In the genomic region with DNA sequence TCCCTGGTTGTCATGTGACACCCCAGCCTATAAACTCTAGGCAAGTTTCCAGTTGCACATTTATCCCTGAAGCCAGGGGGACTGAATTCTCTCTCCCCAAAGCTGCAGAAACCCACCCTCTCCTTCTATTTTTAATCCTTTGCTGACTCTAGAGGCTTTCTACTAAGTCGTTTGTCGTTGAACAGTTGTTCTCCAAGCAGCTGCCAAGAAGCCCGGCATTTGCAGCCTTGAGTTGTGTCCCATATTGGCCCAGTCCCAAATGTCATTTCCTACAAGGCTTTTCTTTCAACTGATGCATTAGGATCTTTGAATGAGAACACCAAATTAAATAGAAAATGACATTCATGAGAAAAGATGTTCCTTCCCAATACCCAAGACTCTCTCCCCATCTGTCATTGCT, we compare ENCODE assay signal across 15 mouse cellular contexts.
DNase-seq lines count a peak whose midpoint lies in the region; ATAC-seq and TF ChIP-seq lines count a peak whose summit lies in the region.
"Had no signal": no experiment of that assay in that cellular context is flagged by ENCODE, and none has a peak within 500 bp of the region (broad histone marks: within the 10 kb centered on the region; RNA-seq: fewer than 3 reads in every experiment).

No protein-coding gene starts in this region.

- H3K4me1 ChIP-seq in hindbrain, postnatal 0 days (ENCODE audit: insufficient read depth, low read length) = 0 out of 2 replicates have a peak, but pooled peaks cover 3% of the 10 kb centered on the region
- H3K4me1 ChIP-seq in hindbrain, embryonic 11.5 days (replicated peaks; ENCODE audit: control insufficient read depth, insufficient read depth, low read length) = no peaks in the 10 kb centered on the region
- no peaks in the 10 kb centered on the region for H3K4me1 ChIP-seq in limb, embryonic 14.5 days (ENCODE audit: control insufficient read depth, insufficient read depth, low read length)
- H3K4me1 ChIP-seq: neural tube, embryonic 13.5 days had no signal

- no peak for TF ChIP-seq POLR2A in limb, embryonic 14.5 days (IDR thresholded peaks at IDR 0.05; ENCODE audit: borderline replicate concordance, extremely low read depth, insufficient read depth, insufficient read length)

- 20% methylated on average over 3 of the region's 3 CpGs for WGBS in hindbrain, postnatal 0 days
- 84% methylated on average over 3 of the region's 3 CpGs for WGBS in hindbrain, embryonic 11.5 days
- WGBS in limb, embryonic 14.5 days = 36% methylated on average over 3 of the region's 3 CpGs

- H3K36me3 ChIP-seq in hindbrain, postnatal 0 days (ENCODE audit: insufficient read depth, low read length) = no peaks in the 10 kb centered on the region
- no peaks in the 10 kb centered on the region for H3K36me3 ChIP-seq in hindbrain, embryonic 11.5 days (ENCODE audit: control insufficient read depth, insufficient read depth, low read length)
- no peaks in the 10 kb centered on the region for H3K36me3 ChIP-seq in limb, embryonic 14.5 days (ENCODE audit: control insufficient read depth, insufficient read depth, low read length)
- H3K36me3 ChIP-seq: midbrain, embryonic 13.5 days; neural tube, embryonic 13.5 days had no signal

- H3K27me3 ChIP-seq in hindbrain, postnatal 0 days (ENCODE audit: insufficient read depth, low read length) = no peaks in the 10 kb centered on the region
- no peaks in the 10 kb centered on the region for H3K27me3 ChIP-seq in hindbrain, embryonic 11.5 days (ENCODE audit: control insufficient read depth, insufficient read depth, low read length)
- no peaks in the 10 kb centered on the region for H3K27me3 ChIP-seq in limb, embryonic 14.5 days (ENCODE audit: control insufficient read depth, insufficient read depth, low read length)
- H3K27me3 ChIP-seq: midbrain, embryonic 13.5 days; neural tube, embryonic 13.5 days had no signal

- H3K4me3 ChIP-seq in hindbrain, postnatal 0 days (ENCODE audit: low read length) = no peak overlapping the region
- no peak overlapping the region for H3K4me3 ChIP-seq in hindbrain, embryonic 11.5 days (ENCODE audit: low read depth, low read length)
- no peak overlapping the region for H3K4me3 ChIP-seq in limb, embryonic 14.5 days (replicated peaks; ENCODE audit: low read length)
- H3K4me3 ChIP-seq: midbrain, embryonic 13.5 days; neural tube, embryonic 13.5 days had no signal

- no peak overlapping the region for H3K4me2 ChIP-seq in hindbrain, postnatal 0 days (ENCODE audit: low read depth, low read length)
- no peak overlapping the region for H3K4me2 ChIP-seq in hindbrain, embryonic 11.5 days (replicated peaks; ENCODE audit: low read depth, low read length)
- no peak overlapping the region for H3K4me2 ChIP-seq in limb, embryonic 14.5 days (replicated peaks; ENCODE audit: low read depth, low read length, severe bottlenecking)
- H3K4me2 ChIP-seq: midbrain, embryonic 13.5 days; neural tube, embryonic 13.5 days had no signal

- ATAC-seq in hindbrain, postnatal 0 days = no peak
- ATAC-seq in hindbrain, embryonic 11.5 days (ENCODE audit: low FRiP score) = no peak
- ATAC-seq in limb, embryonic 14.5 days (ENCODE audit: low FRiP score, low read depth) = peak; percentile 77
- ATAC-seq: midbrain, embryonic 13.5 days had no signal

- H3K9ac ChIP-seq in hindbrain, postnatal 0 days (replicated peaks; ENCODE audit: low read length) = no peak overlapping the region
- H3K9ac ChIP-seq in hindbrain, embryonic 11.5 days (ENCODE audit: low read depth, low read length) = no peak overlapping the region
- H3K9ac ChIP-seq in limb, embryonic 14.5 days (ENCODE audit: low read depth, low read length, severe bottlenecking) = no peak overlapping the region
- H3K9ac ChIP-seq: liver, embryonic 14.5 days; midbrain, embryonic 13.5 days; neural tube, embryonic 13.5 days had no signal

- no peaks in the 10 kb centered on the region for H3K9me3 ChIP-seq in hindbrain, postnatal 0 days (ENCODE audit: low read length)
- no peaks in the 10 kb centered on the region for H3K9me3 ChIP-seq in hindbrain, embryonic 11.5 days (ENCODE audit: control insufficient read depth, low read length)
- H3K9me3 ChIP-seq in limb, embryonic 14.5 days (ENCODE audit: control insufficient read depth, low read length) = no peaks in the 10 kb centered on the region
- H3K9me3 ChIP-seq: midbrain, embryonic 13.5 days; neural tube, embryonic 13.5 days had no signal

- no peak for TF ChIP-seq CTCF in hindbrain, postnatal 0 days (IDR thresholded peaks at IDR 0.05; ENCODE audit: low read depth)

- peak; percentile 4 for DNase-seq in adrenal gland, postnatal 10 days
- DNase-seq in adrenal gland, postnatal 4 days (ENCODE audit: low spot score in 2 of 2) = no peak
- peak; percentile 74 for DNase-seq in hindbrain, postnatal 0 days (ENCODE audit: low spot score)
- no peak for DNase-seq in hindbrain, embryonic 11.5 days (ENCODE audit: low spot score)
- DNase-seq in lung, postnatal 10 days = peak; percentile 22
- no peak for DNase-seq in lung, postnatal 36 days
- peak; percentile 72 for DNase-seq in limb, embryonic 14.5 days (ENCODE audit: low spot score)
- DNase-seq in retina, postnatal 1 day = no peak
- DNase-seq: adrenal gland, postnatal 14 days; cerebellum, adult 18-20 months; heart, adult 18-20 months; kidney, adult 2 months had no signal

- H3K27ac ChIP-seq in hindbrain, postnatal 0 days = no peak overlapping the region
- no peak overlapping the region for H3K27ac ChIP-seq in hindbrain, embryonic 11.5 days (ENCODE audit: low read depth, low read length)
- H3K27ac ChIP-seq in limb, embryonic 14.5 days (replicated peaks; ENCODE audit: low read depth, low read length) = no peak overlapping the region
- H3K27ac ChIP-seq: liver, embryonic 14.5 days; midbrain, embryonic 13.5 days; neural tube, embryonic 13.5 days had no signal

Comparison
In these comparisons a context has a peak if more than half of its experiments do, and no peak if none do; other contexts are left out.
1. DNase-seq: peak in adrenal gland, postnatal 10 days (single experiment), hindbrain, postnatal 0 days (single experiment), lung, postnatal 10 days (single experiment) and limb, embryonic 14.5 days (single experiment); none in adrenal gland, postnatal 4 days (0 of 2), hindbrain, embryonic 11.5 days (single experiment), lung, postnatal 36 days (single experiment) and retina, postnatal 1 day (single experiment).